Mouse (Mus musculus) Patski (cell line): ENCODE results near the gene Cntn4. TPM values are rescaled to one million over a fixed set of nuclear protein-coding genes. Genes with fewer than 3 reads are reported as not detected.

Experiments
- ATAC-seq: fragments of 100-300 bp; one replicate; pipeline ENCODE4 v1.8.0; 2021
- CTCF ChIA-PET: fragments of 350-600 bp; sonication (Branson Sonifier 250); formaldehyde crosslinking; loops from one replicate; lab custom pipeline; 2022; ENCODE audit warnings: inconsistent platforms; lab: Charles Lee
- POLR2A ChIA-PET: fragments of 350-600 bp; sonication (Branson Sonifier 250); formaldehyde crosslinking; loops from one replicate; lab custom pipeline; 2022; ENCODE audit warnings: antibody characterized with exemption, inconsistent platforms; lab: Charles Lee
- DNase-seq: peaks from one replicate; pipeline ENCODE4 v3.0.0-alpha.2; 2011; ENCODE audit warnings: low read depth, low spot score
- H3K27me3 ChIP-seq: fragments of 371-371 bp; one replicate; pipeline ENCODE4 v1.5.1; 2021
- CTCF ChIP-seq: fragments of 100-300 bp; IDR thresholded peaks from one replicate; pipeline ENCODE4 v1.5.1; 2021
- in situ Hi-C: fragments of 300-500 bp; cut with MboI; formaldehyde crosslinking; loops from 3 replicates; pipeline ENCODE4 v1.11.1; 2018; ENCODE audit warnings: low pct_unique_long_range_greater_than_20kb, mixed read lengths
- polyA plus RNA-seq: library from polyadenylated mRNA; unstranded; gene quantifications from one replicate; pipeline ENCODE4 v1.2.3, GENCODE M21; 2021

Gene Cntn4
- 0.06 TPM for polyA plus RNA-seq

GRCm38 (mm10) chr6:105677149-105678031 is at the start of gene Cntn4:
Gene Cntn4 (plus strand): TSS chr6:105677660.
- CTCF ChIA-PET = no interaction called here
- DNase-seq (no peak), ATAC-seq (no peak)
- TF ChIP-seq CTCF = no peak
- peaks cover 9% of the 10 kb centered on the region for H3K27me3 ChIP-seq
- POLR2A ChIA-PET = no interaction called here
- in situ Hi-C loops = loop anchor here (25.0 kb wide), 1 partner anchor 960 kb away; no protein-coding TSS in a partner anchor

GRCm38 (mm10) chr6:105674276-105674675 is 3.2 kb upstream of the Cntn4 start:
- no peak for TF ChIP-seq CTCF
- DNase-seq = no peak
- in situ Hi-C loops = no loop called here
- CTCF ChIA-PET = no interaction called here
- no peaks in the 10 kb centered on the region for H3K27me3 ChIP-seq
- ATAC-seq = no peak
- POLR2A ChIA-PET = no interaction called here

- DNase-seq = no peak
- peaks cover 7% of the 10 kb centered on the region for H3K27me3 ChIP-seq
- ATAC-seq = no peak
- no peak for TF ChIP-seq CTCF
- ChIA-PET CTCF (interaction anchor here (0.8 kb wide), 1 partner anchor 28 kb away, joined by 4 read pairs; no protein-coding TSS in a partner anchor), POLR2A (no interaction called here)
- in situ Hi-C loops = loop anchor here (25.0 kb wide), 1 partner anchor 962 kb away; no protein-coding TSS in a partner anchor
These were observed 2.4 kb upstream of the Cntn4 start for GRCm38 (mm10) chr6:105675099-105675498.

GRCm38 (mm10) chr6:105676637-105677036 is 823 bp upstream of the Cntn4 start:
- CTCF ChIA-PET = no interaction called here
- POLR2A ChIA-PET = no interaction called here
- in situ Hi-C loops = loop anchor here (25.0 kb wide), 1 partner anchor 961 kb away; no protein-coding TSS in a partner anchor
- H3K27me3 ChIP-seq = peaks cover 9% of the 10 kb centered on the region
- DNase-seq (no peak), ATAC-seq (no peak)
- TF ChIP-seq CTCF = no peak

- ATAC-seq (no peak), DNase-seq (no peak)
- TF ChIP-seq CTCF = no peak
- in situ Hi-C loops = loop anchor here (25.0 kb wide), 1 partner anchor 959 kb away; no protein-coding TSS in a partner anchor
- ChIA-PET CTCF (no interaction called here), POLR2A (no interaction called here)
- H3K27me3 ChIP-seq = peaks cover 9% of the 10 kb centered on the region
These were observed 1.3 kb downstream of the Cntn4 start for GRCm38 (mm10) chr6:105678778-105679177.

- POLR2A ChIA-PET = no interaction called here
- ATAC-seq = no peak
- in situ Hi-C loops = loop anchor here (25.0 kb wide), 1 partner anchor 956 kb away; no protein-coding TSS in a partner anchor
- TF ChIP-seq CTCF = no peak
- peaks cover 9% of the 10 kb centered on the region for H3K27me3 ChIP-seq
- no peak for DNase-seq
- CTCF ChIA-PET = no interaction called here
These were observed 4.0 kb downstream of the Cntn4 start for GRCm38 (mm10) chr6:105681496-105681895.

- TF ChIP-seq CTCF = no peak
- ChIA-PET POLR2A (no interaction called here), CTCF (no interaction called here)
- in situ Hi-C loops = loop anchor here (25.0 kb wide), 1 partner anchor 954 kb away; no protein-coding TSS in a partner anchor
- no peak for DNase-seq
- ATAC-seq = no peak
- H3K27me3 ChIP-seq = peaks cover 17% of the 10 kb centered on the region
These were observed 5.8 kb downstream of the Cntn4 start for GRCm38 (mm10) chr6:105683251-105683650.

GRCm38 (mm10) chr6:105684123-105684522 is 6.7 kb downstream of the Cntn4 start:
- ChIA-PET POLR2A (no interaction called here), CTCF (no interaction called here)
- in situ Hi-C loops = loop anchor here (25.0 kb wide), 1 partner anchor 953 kb away; no protein-coding TSS in a partner anchor
- peaks cover 17% of the 10 kb centered on the region for H3K27me3 ChIP-seq
- ATAC-seq (no peak), DNase-seq (no peak)
- no peak for TF ChIP-seq CTCF

- DNase-seq (no peak), ATAC-seq (no peak)
- peaks cover 8% of the 10 kb centered on the region for H3K27me3 ChIP-seq
- ChIA-PET POLR2A (no interaction called here), CTCF (no interaction called here)
- in situ Hi-C loops = loop anchor here (25.0 kb wide), 1 partner anchor 949 kb away; no protein-coding TSS in a partner anchor
- TF ChIP-seq CTCF = peak; percentile 23
These were observed 10.7 kb downstream of the Cntn4 start for GRCm38 (mm10) chr6:105688195-105688594.

GRCm38 (mm10) chr6:105742026-105742425 is 64.6 kb downstream of the Cntn4 start:
- POLR2A ChIA-PET = no interaction called here
- in situ Hi-C loops = no loop called here

GRCm38 (mm10) chr6:105780616-105781015 is 103.2 kb downstream of the Cntn4 start:
- no peaks in the 10 kb centered on the region for H3K27me3 ChIP-seq
- ATAC-seq = no peak
- no peak for DNase-seq
- POLR2A ChIA-PET = no interaction called here
- CTCF ChIA-PET = no interaction called here
- in situ Hi-C loops = no loop called here
- no peak for TF ChIP-seq CTCF

More at GRCm38 (mm10) chr6:105742026-105742425, 64.6 kb downstream of the Cntn4 start:
- DNase-seq = no peak
- CTCF ChIA-PET = no interaction called here
- peak; percentile 41 for TF ChIP-seq CTCF
- H3K27me3 ChIP-seq = no peaks in the 10 kb centered on the region
- no peak for ATAC-seq
